Mouse (Mus musculus) liver, embryonic 14.5 days (tissue): ENCODE results near the gene Wbp11. TPM values are rescaled to one million over a fixed set of nuclear protein-coding genes. Genes with fewer than 3 reads are reported as not detected.
A peak's percentile ranks its signal among the peaks of the same experiment; 100 is the strongest.

Source experiments
- ATAC-seq: fragments of 200-750 bp; cut with Nextera tagmentation; 2 replicates; pipeline ENCODE4 v1.8.0; 2017; ENCODE audit warnings: moderate number of reproducible peaks, mild to moderate bottlenecking, moderate library complexity; ENCODE audit not compliant: insufficient read depth
- DNase-seq, 3 experiments: peaks; one replicate each; pipeline ENCODE4 v3.0.0-alpha.2; 2012 to 2013; ENCODE audit warnings: low read depth in 3 of 3, low spot score in 3 of 3
- H3K27ac ChIP-seq: fragments of 300-500 bp; sonication (generic); 2 replicates; pipeline ENCODE4 v1.5.1; 2014; ENCODE audit warnings: moderate library complexity, mild to moderate bottlenecking, control low read depth, inconsistent platforms
- H3K27me3 ChIP-seq: fragments of 300-500 bp; sonication (generic); 2 replicates; pipeline ENCODE4 v1.6.1; 2014; ENCODE audit warnings: mild to moderate bottlenecking, low read length, moderate library complexity; ENCODE audit not compliant: control insufficient read depth, insufficient read depth
- H3K36me3 ChIP-seq: fragments of 300-500 bp; sonication (generic); replicated peaks from 2 replicates; pipeline ENCODE4 v1.6.1; 2014; ENCODE audit warnings: low read depth; ENCODE audit not compliant: control insufficient read depth, insufficient read depth
- H3K4me1 ChIP-seq, 2 experiments: fragments of 200-500 bp in 1 of 2; fragments of 300-500 bp in 1 of 2; sonication (generic) in 1 of 2; replicated peaks; 2 replicates each; pipeline ENCODE4 v1.6.1; 2012 to 2014; ENCODE audit warnings: antibody characterized with exemption in 1 of 2, inconsistent platforms in 1 of 2, low read length in 1 of 2; ENCODE audit not compliant: control insufficient read depth in 2 of 2, insufficient read depth in 2 of 2
- H3K4me2 ChIP-seq: fragments of 300-500 bp; sonication (generic); 2 replicates; pipeline ENCODE4 v1.6.1; 2014; ENCODE audit warnings: low read depth, mild to moderate bottlenecking, control low read depth, moderate library complexity
- H3K4me3 ChIP-seq, 2 experiments: fragments of 200-500 bp in 1 of 2; fragments of 300-500 bp in 1 of 2; sonication (generic) in 1 of 2; 2 replicates each; pipeline ENCODE4 v1.5.1; 2012 to 2014; ENCODE audit warnings: low read depth in 2 of 2, low read length in 2 of 2, mild to moderate bottlenecking in 2 of 2, control low read depth in 1 of 2, inconsistent platforms in 1 of 2, moderate library complexity in 1 of 2; ENCODE audit not compliant: insufficient read depth in 1 of 2
- H3K9ac ChIP-seq: fragments of 300-500 bp; sonication (generic); replicated peaks from 2 replicates; pipeline ENCODE4 v1.6.1; 2014; ENCODE audit warnings: mild to moderate bottlenecking, control low read depth, moderate library complexity
- H3K9me3 ChIP-seq: fragments of 300-500 bp; sonication (generic); 2 replicates; pipeline ENCODE4 v1.6.1; 2016; ENCODE audit warnings: low read length, mixed read lengths; ENCODE audit not compliant: control insufficient read depth
- CTCF ChIP-seq: IDR thresholded peaks from 2 replicates; pipeline ENCODE4 v1.5.1; 2016; ENCODE audit warnings: antibody characterized with exemption, low read depth, control low read depth
- EP300 ChIP-seq: IDR thresholded peaks from 2 replicates; pipeline ENCODE4 v1.6.1; 2016; ENCODE audit warnings: antibody characterized with exemption, low read depth
- WGBS: fragments of 180-500 bp; shearing (Covaris S2); extraction: QIAGEN DNeasy Blood & Tissue Kit; methylation state at CpG from one replicate; pipeline ENCODE4 v1.1.7; 2014; ENCODE audit not compliant: insufficient replicate concordance; 5-methylcytosine and 5-hydroxymethylcytosine counted together
- polyA plus RNA-seq, 2 experiments: library from polyadenylated mRNA; depleted of rRNA in 1 of 2; stranded (reverse) in 1 of 2; unstranded in 1 of 2; fragments of >200 nt; fragmentation: Nextera tagmentation in 1 of 2; extraction: Ambion mirVana in 1 of 2; gene quantifications; 2 replicates each; pipeline versions ENCODE4 v1.2.1 to v1.2.3; 2012 to 2014

The Wbp11 gene
- polyA plus RNA-seq (2012; rRNA removed): 27.1 and 37.6 TPM in 2 replicates
- 51.3 and 59.3 TPM in 2 replicates for polyA plus RNA-seq (2014; fragmentation: Nextera tagmentation; extraction: Ambion mirVana)

DNA sequence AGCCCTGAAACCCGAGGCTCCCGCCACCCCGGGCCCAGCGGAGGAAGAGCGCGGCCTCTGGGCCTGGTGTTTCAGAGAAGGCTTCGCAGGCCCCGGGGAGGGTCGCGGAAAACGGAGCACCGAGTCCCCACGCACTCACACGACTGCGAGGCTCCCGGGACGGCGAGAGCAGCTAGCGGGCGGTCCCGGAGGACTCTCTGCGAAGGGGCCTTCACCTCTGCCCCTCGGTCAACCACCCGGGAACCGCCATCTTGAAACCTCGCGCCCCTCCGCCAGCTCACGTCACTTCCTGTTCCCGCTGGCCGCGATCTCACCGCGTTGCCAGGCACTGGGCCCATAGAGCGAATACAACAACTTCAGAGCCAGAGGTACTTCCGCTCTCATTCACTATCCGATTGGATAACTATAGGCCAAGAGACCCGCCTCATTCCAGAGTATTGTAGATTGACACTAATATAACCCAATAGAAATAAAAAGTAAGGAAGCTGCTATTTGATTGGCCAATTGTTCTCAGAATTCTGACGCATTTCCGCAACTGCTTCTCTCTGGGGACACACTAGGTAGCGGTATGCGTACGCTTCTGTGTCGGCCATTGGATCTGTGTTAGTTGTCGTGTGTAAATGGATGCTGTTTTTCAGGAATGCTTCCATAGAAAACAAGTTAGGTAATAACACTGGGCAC lies at the start of gene Wbp11:
Wbp11 (minus strand) TSS at position 353 of the 681 bp plus-strand sequence.
- Histone ChIP-seq H3K36me3 (peaks cover 24% of the 10 kb centered on the region), H3K9me3 (no peaks in the 10 kb centered on the region), H3K4me1 (peaks cover 5 to 9% of the 10 kb centered on the region in 2 experiments), H3K4me3 (peak within 1 kb of the TSS; percentile 84 to 98), H3K27ac (peak within 1 kb of the TSS; percentile 67), H3K27me3 (no peaks in the 10 kb centered on the region), H3K9ac (peak within 1 kb of the TSS; percentile 99), H3K4me2 (peak within 1 kb of the TSS; percentile 91)
- TF ChIP-seq EP300 (no peak), CTCF (peak; percentile 47; the same call in 1 of the 2 replicates)
- DNase-seq (peak; percentile 96 to 98 (median 97)), ATAC-seq (peak; percentile 100)
- WGBS: under 1% methylated on average over 33 of the region's 45 CpGs

- Histone ChIP-seq H3K4me3 (no peak within 1 kb of the TSS), H3K9ac (no peak within 1 kb of the TSS), H3K36me3 (no peaks in the 10 kb centered on the region), H3K4me1 (no peaks in the 10 kb centered on the region), H3K4me2 (no peak within 1 kb of the TSS), H3K27ac (no peak within 1 kb of the TSS), H3K9me3 (no peaks in the 10 kb centered on the region), H3K27me3 (no peaks in the 10 kb centered on the region)
- no peak for TF ChIP-seq CTCF
- no peak for TF ChIP-seq EP300
- DNase-seq (no peak), ATAC-seq (no peak)
- WGBS: 67% methylated on average over 9 of the region's 9 CpGs
Measured at GRCm38 (mm10) chr6:136875670-136876069, 47.6 kb upstream of the Wbp11 start, which contains the start of gene Mgp. TSS of gene Mgp (minus strand) at chr6:136875823.

DNA sequence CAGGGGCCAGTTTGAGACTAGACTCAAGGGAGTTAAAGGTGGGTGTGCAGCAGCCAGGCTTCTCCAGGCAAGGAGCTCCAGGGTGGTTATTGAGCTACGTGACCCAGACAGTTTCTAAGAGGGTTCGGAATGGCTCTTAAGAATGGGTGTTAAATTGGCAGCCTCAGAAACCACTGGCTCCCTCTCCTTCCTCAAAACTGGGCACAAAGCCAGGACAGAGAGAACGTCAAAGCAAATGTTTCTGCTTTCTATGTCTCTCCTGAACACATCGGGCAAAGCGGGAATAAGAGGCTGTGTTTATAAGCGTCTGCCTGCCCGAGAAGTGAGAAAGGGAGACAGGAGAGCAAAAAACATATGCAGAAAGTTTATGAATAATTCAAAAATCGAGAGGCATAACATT lies 46.6 kb upstream of the Wbp11 start:
- Histone ChIP-seq H3K36me3 (no peaks in the 10 kb centered on the region), H3K9me3 (no peaks in the 10 kb centered on the region), H3K4me1 (no peaks in the 10 kb centered on the region), H3K27ac (no peak overlapping the region), H3K4me3 (no peak overlapping the region), H3K4me2 (no peak overlapping the region), H3K27me3 (no peaks in the 10 kb centered on the region), H3K9ac (no peak overlapping the region)
- ATAC-seq (no peak), DNase-seq (no peak)
- TF ChIP-seq EP300 (no peak), CTCF (no peak)
- 51% methylated on average over 8 of the region's 8 CpGs for WGBS

GRCm38 (mm10) chr6:136868921-136869320 lies 40.9 kb upstream of the Wbp11 start:
- TF ChIP-seq CTCF: no peak
- DNase-seq (no peak), ATAC-seq (no peak)
- Histone ChIP-seq H3K9me3 (no peaks in the 10 kb centered on the region), H3K4me1 (peaks cover 0 to 9% of the 10 kb centered on the region in 2 experiments; a peak in 2 of 4 replicates), H3K4me2 (no peak overlapping the region), H3K27ac (no peak overlapping the region), H3K4me3 (no peak overlapping the region), H3K9ac (no peak overlapping the region), H3K36me3 (no peaks in the 10 kb centered on the region), H3K27me3 (no peaks in the 10 kb centered on the region)
- WGBS: 68% methylated on average over 5 of the region's 5 CpGs

GRCm38 (mm10) chr6:136866150-136866549 lies 38.1 kb upstream of the Wbp11 start:
- Histone ChIP-seq H3K36me3 (no peaks in the 10 kb centered on the region), H3K4me1 (peaks cover 0 to 9% of the 10 kb centered on the region in 2 experiments; a peak in 2 of 4 replicates), H3K4me3 (no peak overlapping the region), H3K9ac (no peak overlapping the region), H3K27ac (no peak overlapping the region), H3K9me3 (no peaks in the 10 kb centered on the region), H3K27me3 (no peaks in the 10 kb centered on the region), H3K4me2 (no peak overlapping the region)
- TF ChIP-seq EP300 (no peak), CTCF (no peak)
- no peak for DNase-seq
- 74% methylated on average over 4 of the region's 4 CpGs for WGBS
- no peak for ATAC-seq
